Comparison of ENCODE assay signal across 8 mouse cellular contexts in genomic region chr3:152666991-152667355, GRCm38 (mm10). TPM values are rescaled to one million over a fixed set of nuclear protein-coding genes. Genes with fewer than 3 reads are reported as not detected.
DNase-seq lines count a peak whose midpoint lies in the region; ATAC-seq and TF ChIP-seq lines count a peak whose summit lies in the region.

No protein-coding gene starts in this region.

- peak overlapping the region; percentile 48 for H3K9ac ChIP-seq in hindbrain, embryonic 15.5 days
- H3K9ac ChIP-seq in liver, embryonic 13.5 days: no peak overlapping the region

- peak overlapping the region; percentile 79 for H3K4me2 ChIP-seq in hindbrain, embryonic 15.5 days
- H3K4me2 ChIP-seq in liver, embryonic 13.5 days: peak overlapping the region; percentile 59

- 2% methylated on average over 16 of the region's 16 CpGs for WGBS in kidney, adult 2 months
- under 1% methylated on average over 16 of the region's 16 CpGs for WGBS in embryonic facial prominence, embryonic 10.5 days
- WGBS in hindbrain, embryonic 15.5 days: under 1% methylated on average over 16 of the region's 16 CpGs
- WGBS in liver, embryonic 13.5 days (ENCODE audit: insufficient replicate concordance): 4% methylated on average over 16 of the region's 16 CpGs

- no peak for TF ChIP-seq CTCF in kidney, adult 2 months (conservative IDR thresholded peaks at IDR 0.05; ENCODE audit: insufficient read depth, insufficient read length, low read depth, low read length)

- no peak overlapping the region for H3K27ac ChIP-seq in kidney, adult 2 months (ENCODE audit: insufficient read depth, low read depth, low read length)
- no peak overlapping the region for H3K27ac ChIP-seq in embryonic facial prominence, embryonic 10.5 days (replicated peaks)
- no peak overlapping the region for H3K27ac ChIP-seq in hindbrain, embryonic 15.5 days (replicated peaks)
- no peak overlapping the region for H3K27ac ChIP-seq in liver, embryonic 13.5 days

- DNase-seq in kidney, adult 2 months: no peak
- no peak for DNase-seq in kidney, adult 18-20 months
- peak; percentile 58 for DNase-seq in embryonic facial prominence, embryonic 10.5 days (ENCODE audit: low spot score)
- DNase-seq in liver, embryonic 13.5 days: no peak
- peak; percentile 21 for DNase-seq in right cerebral cortex, postnatal 4 days
- DNase-seq in adrenal gland, postnatal 25 days: no peak

- no peak for TF ChIP-seq POLR2A in kidney, adult 2 months (IDR thresholded peaks at IDR 0.05; ENCODE audit: low read depth, low read length)

- peak overlapping the region; percentile 39 for H3K4me3 ChIP-seq in kidney, adult 2 months (ENCODE audit: insufficient read depth, low read depth, low read length)
- peak overlapping the region; percentile 73 for H3K4me3 ChIP-seq in embryonic facial prominence, embryonic 10.5 days
- peak overlapping the region; percentile 56 for H3K4me3 ChIP-seq in hindbrain, embryonic 15.5 days
- 0 out of 2 replicates have a peak overlapping the region, but pooled peaks have one; percentile 43 for H3K4me3 ChIP-seq in liver, embryonic 13.5 days (replicated peaks)

- no peaks in the 10 kb centered on the region; the same call in 1 of the 2 replicates for H3K27me3 ChIP-seq in kidney, adult 2 months (replicated peaks; ENCODE audit: control insufficient read depth, insufficient read depth, low read length)
- H3K27me3 ChIP-seq in embryonic facial prominence, embryonic 10.5 days (replicated peaks; ENCODE audit: low read depth, poor library complexity, severe bottlenecking): peaks cover 54% of the 10 kb centered on the region
- peaks cover 10% of the 10 kb centered on the region; the same call in 1 of the 2 replicates for H3K27me3 ChIP-seq in hindbrain, embryonic 15.5 days
- peaks cover 66% of the 10 kb centered on the region for H3K27me3 ChIP-seq in liver, embryonic 13.5 days

- no peaks in the 10 kb centered on the region for H3K4me1 ChIP-seq in kidney, adult 2 months (ENCODE audit: control insufficient read depth, insufficient read depth, low read length)
- H3K4me1 ChIP-seq in embryonic facial prominence, embryonic 10.5 days: peaks cover 15% of the 10 kb centered on the region
- H3K4me1 ChIP-seq in hindbrain, embryonic 15.5 days (replicated peaks): peaks cover 6% of the 10 kb centered on the region; the same call in 1 of the 2 replicates
- H3K4me1 ChIP-seq in liver, embryonic 13.5 days (replicated peaks): peaks cover 5% of the 10 kb centered on the region

- no peaks in the 10 kb centered on the region for H3K9me3 ChIP-seq in embryonic facial prominence, embryonic 10.5 days
- H3K9me3 ChIP-seq in hindbrain, embryonic 15.5 days: no peaks in the 10 kb centered on the region
- H3K9me3 ChIP-seq in liver, embryonic 13.5 days (replicated peaks): no peaks in the 10 kb centered on the region

- ATAC-seq in hindbrain, embryonic 15.5 days (ENCODE audit: low FRiP score, low read depth): peak; percentile 17; the same call in 1 of the 2 replicates
- ATAC-seq in liver, embryonic 13.5 days (ENCODE audit: low read depth): no peak
- ATAC-seq in granulocyte monocyte progenitor cell, adult 5-6 weeks (replicated peaks; ENCODE audit: poor library complexity, severe bottlenecking): no peak

- H3K36me3 ChIP-seq in kidney, adult 2 months (ENCODE audit: control insufficient read depth, insufficient read depth, low read length): no peaks in the 10 kb centered on the region
- H3K36me3 ChIP-seq in embryonic facial prominence, embryonic 10.5 days (replicated peaks): no peaks in the 10 kb centered on the region
- H3K36me3 ChIP-seq in hindbrain, embryonic 15.5 days: no peaks in the 10 kb centered on the region
- no peaks in the 10 kb centered on the region for H3K36me3 ChIP-seq in liver, embryonic 13.5 days

RNA-seq across cellular contexts. Expression of gene Ak5, which starts 1.2 kb away (rescaled TPM):
- 2.0 and 3.3 TPM in 2 replicates for polyA plus RNA-seq in kidney, adult 2 months (2012; rRNA removed)
- polyA plus RNA-seq in embryonic facial prominence, embryonic 10.5 days (2016; fragmentation: Nextera tagmentation; extraction: Ambion mirVana): 0.93 and 1.3 TPM in 2 replicates
- polyA plus RNA-seq in hindbrain, embryonic 15.5 days (2015; fragmentation: Nextera tagmentation; extraction: Ambion mirVana): 16.0 and 16.3 TPM in 2 replicates
- 0.30 and 0.36 TPM in 2 replicates for polyA plus RNA-seq in liver, embryonic 13.5 days (2015; fragmentation: Nextera tagmentation; extraction: Ambion mirVana)
- not detected in 2 replicates for total RNA-seq in granulocyte monocyte progenitor cell, adult 5-6 weeks (2014; fragmentation: Nextera tagmentation)
- not detected in 2 replicates for total RNA-seq in granulocyte monocyte progenitor cell, adult 5-6 weeks (2017)
- 3.9 and 5.8 TPM in 2 replicates for total RNA-seq in adrenal gland, postnatal 25 days (2021)

RNA-seq across cellular contexts. Expression of gene Pigk, which starts 46.9 kb away (rescaled TPM):
- polyA plus RNA-seq in kidney, adult 2 months (2012; rRNA removed): 13.4 and 14.9 TPM in 2 replicates
- 32.4 and 34.1 TPM in 2 replicates for polyA plus RNA-seq in embryonic facial prominence, embryonic 10.5 days (2016; fragmentation: Nextera tagmentation; extraction: Ambion mirVana)
- polyA plus RNA-seq in hindbrain, embryonic 15.5 days (2015; fragmentation: Nextera tagmentation; extraction: Ambion mirVana): 50.8 and 52.3 TPM in 2 replicates
- polyA plus RNA-seq in liver, embryonic 13.5 days (2015; fragmentation: Nextera tagmentation; extraction: Ambion mirVana): 24.2 and 24.9 TPM in 2 replicates
- 22.2 and 36.8 TPM in 2 replicates for total RNA-seq in granulocyte monocyte progenitor cell, adult 5-6 weeks (2014; fragmentation: Nextera tagmentation)
- 56.7 and 67.0 TPM in 2 replicates for total RNA-seq in granulocyte monocyte progenitor cell, adult 5-6 weeks (2017)
- 63.0 and 70.0 TPM in 2 replicates for total RNA-seq in adrenal gland, postnatal 25 days (2021)

Comparison
In these comparisons a context has a peak if more than half of its experiments do, and no peak if none do; other contexts are left out.
1. DNase-seq: peak in embryonic facial prominence, embryonic 10.5 days (single experiment) and right cerebral cortex, postnatal 4 days (single experiment); none in kidney, adult 2 months (single experiment), kidney, adult 18-20 months (single experiment), liver, embryonic 13.5 days (single experiment) and adrenal gland, postnatal 25 days (single experiment).
2. Peak in every context shown above with its lines, with median percentiles within 50 percentile points of each other: H3K4me3 ChIP-seq.